Mouse (Mus musculus) forebrain, embryonic 16.5 days (tissue): ENCODE data around the gene Antxr2. TPM values are rescaled to one million over a fixed set of nuclear protein-coding genes. Genes with fewer than 3 reads are reported as not detected.

Experiments
- ATAC-seq: fragments of 200-750 bp; cut with Nextera tagmentation; 2 replicates; pipeline ENCODE4 v1.8.0; 2017; ENCODE audit warnings: mild to moderate bottlenecking, moderate library complexity
- H3K27ac ChIP-seq: fragments of 300-500 bp; sonication (generic); 2 replicates; pipeline ENCODE4 v1.5.1; 2014; ENCODE audit warnings: low read length, control low read depth
- H3K27me3 ChIP-seq: fragments of 300-500 bp; sonication (generic); replicated peaks from 2 replicates; pipeline ENCODE4 v1.6.1; 2014; ENCODE audit warnings: low read length; ENCODE audit not compliant: control insufficient read depth, insufficient read depth
- H3K36me3 ChIP-seq: fragments of 300-500 bp; sonication (generic); 2 replicates; pipeline ENCODE4 v1.6.1; 2014; ENCODE audit not compliant: control insufficient read depth, insufficient read depth
- H3K4me1 ChIP-seq: fragments of 300-500 bp; sonication (generic); replicated peaks from 2 replicates; pipeline ENCODE4 v1.6.1; 2014; ENCODE audit warnings: low read length; ENCODE audit not compliant: control insufficient read depth, insufficient read depth
- H3K4me2 ChIP-seq: fragments of 300-500 bp; sonication (generic); 2 replicates; pipeline ENCODE4 v1.6.1; 2014; ENCODE audit warnings: mild to moderate bottlenecking, low read length, control low read depth
- H3K4me3 ChIP-seq: fragments of 300-500 bp; sonication (generic); replicated peaks from 2 replicates; pipeline ENCODE4 v1.5.1; 2014; ENCODE audit warnings: mild to moderate bottlenecking, low read length, control low read depth
- H3K9ac ChIP-seq: fragments of 300-500 bp; sonication (generic); replicated peaks from 2 replicates; pipeline ENCODE4 v1.6.1; 2014; ENCODE audit warnings: low read depth, low read length, control low read depth
- H3K9me3 ChIP-seq: fragments of 300-500 bp; sonication (generic); 2 replicates; pipeline ENCODE4 v1.6.1; 2016; ENCODE audit warnings: low read length; ENCODE audit not compliant: control insufficient read depth
- WGBS: fragments of 180-500 bp; shearing (Covaris S2); extraction: QIAGEN DNeasy Blood & Tissue Kit; methylation state at CpG from one replicate; pipeline ENCODE4 v1.1.7; 2014; 5-methylcytosine and 5-hydroxymethylcytosine counted together
- polyA plus RNA-seq: library from polyadenylated mRNA; unstranded; fragments of >200 nt; fragmentation: Nextera tagmentation; extraction: Ambion mirVana; gene quantifications from 2 replicates; pipeline ENCODE4 v1.2.1, GENCODE M21; 2015

Gene Antxr2
- polyA plus RNA-seq, 1 experiment from 2014 or later, result 4.1 TPM

DNA sequence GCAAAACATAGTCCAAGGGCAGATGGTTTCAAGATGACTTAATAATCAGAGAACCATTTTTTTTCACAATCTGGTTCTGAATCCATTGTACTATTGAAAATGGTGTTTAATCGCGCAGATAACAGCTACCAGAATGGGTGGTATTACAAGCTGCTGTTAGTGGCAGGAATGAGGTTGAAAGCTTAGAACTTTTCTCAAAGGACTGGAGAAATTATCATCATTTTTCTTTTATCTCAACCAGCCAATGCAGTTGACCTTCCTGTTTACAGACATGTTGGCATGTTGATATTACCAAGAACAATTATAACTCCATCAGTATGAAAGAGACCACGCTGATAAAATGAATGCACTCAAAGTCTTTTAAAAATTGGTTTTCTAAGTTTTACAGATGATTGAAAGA, 163.9 kb downstream of the Antxr2 start:
- no peak overlapping the region for H3K4me3 ChIP-seq
- ATAC-seq, result no peak
- H3K4me1 ChIP-seq, result no peaks in the 10 kb centered on the region
- no peak overlapping the region for H3K27ac ChIP-seq
- 86% methylated on average over 3 of the region's 3 CpGs for WGBS
- H3K9ac ChIP-seq, result no peak overlapping the region
- no peaks in the 10 kb centered on the region for H3K36me3 ChIP-seq
- H3K9me3 ChIP-seq, result no peaks in the 10 kb centered on the region
- no peak overlapping the region for H3K4me2 ChIP-seq
- no peaks in the 10 kb centered on the region for H3K27me3 ChIP-seq

DNA sequence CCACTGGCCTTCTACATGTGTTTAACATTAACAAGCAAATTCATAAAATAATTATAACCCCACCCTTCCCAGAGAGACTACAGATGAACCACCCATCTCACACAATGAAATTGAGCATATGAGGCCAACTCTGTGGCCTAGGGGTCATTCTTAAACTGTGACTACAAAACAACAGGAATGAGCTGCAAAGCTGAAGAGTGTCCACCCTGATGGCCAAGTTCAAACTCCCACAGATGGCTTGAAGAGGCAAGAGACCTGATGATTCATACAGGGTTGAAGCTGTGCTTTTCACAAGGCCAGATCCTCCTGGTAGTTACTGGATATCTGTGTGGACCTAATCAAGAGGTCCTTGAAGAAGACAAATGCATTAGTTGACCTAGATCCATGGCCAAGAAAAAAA, 173.7 kb downstream of the Antxr2 start:
- H3K9ac ChIP-seq, result no peak overlapping the region
- no peak for ATAC-seq
- H3K4me2 ChIP-seq, result no peak overlapping the region
- H3K9me3 ChIP-seq, result no peaks in the 10 kb centered on the region
- no peaks in the 10 kb centered on the region for H3K36me3 ChIP-seq
- H3K27me3 ChIP-seq, result no peaks in the 10 kb centered on the region
- no peak overlapping the region for H3K4me3 ChIP-seq
- no peaks in the 10 kb centered on the region; the same call in 1 of the 2 replicates for H3K4me1 ChIP-seq
- no peak overlapping the region for H3K27ac ChIP-seq

DNA sequence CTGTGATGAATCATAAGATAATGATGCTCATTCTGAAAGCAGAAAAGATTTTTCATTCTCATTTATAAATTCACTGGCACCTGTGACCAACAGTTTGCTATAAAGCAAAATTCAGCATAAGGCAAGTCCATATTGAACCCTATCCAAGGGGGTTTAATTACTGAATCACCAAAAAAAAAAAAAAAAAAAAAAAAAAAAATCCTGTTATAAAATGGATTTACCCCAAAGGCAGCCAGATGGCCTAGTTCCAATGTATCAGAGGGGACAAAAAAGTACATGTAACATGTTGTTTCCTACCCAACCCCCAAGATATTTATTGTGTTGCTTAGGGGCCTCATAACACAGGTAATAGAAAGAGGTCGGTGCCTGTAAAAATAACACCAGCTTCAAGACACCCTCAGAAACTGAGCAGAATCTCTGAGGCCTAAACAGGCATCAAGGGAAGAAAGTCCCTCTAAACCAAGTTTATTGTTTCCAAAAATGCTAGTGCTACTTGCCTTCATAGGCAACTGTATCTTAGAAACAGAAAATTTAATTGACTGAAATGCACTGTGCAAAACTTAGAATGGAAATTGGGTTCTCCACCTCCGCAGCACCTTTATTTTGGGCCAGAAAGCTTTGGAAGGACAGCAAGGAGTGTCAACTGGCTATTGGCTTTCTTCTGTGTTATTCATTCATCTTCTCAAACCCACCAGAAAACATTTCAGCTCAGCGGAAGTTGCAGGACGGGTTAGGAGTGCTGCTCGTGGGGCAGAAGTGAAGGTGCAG, 178.7 kb downstream of the Antxr2 start:
- no peak overlapping the region for H3K27ac ChIP-seq
- no peak for ATAC-seq
- H3K36me3 ChIP-seq, result no peaks in the 10 kb centered on the region
- no peaks in the 10 kb centered on the region for H3K27me3 ChIP-seq
- no peak overlapping the region for H3K4me3 ChIP-seq
- no peaks in the 10 kb centered on the region for H3K9me3 ChIP-seq
- no peak overlapping the region for H3K4me2 ChIP-seq
- 87% methylated on average over 5 of the region's 5 CpGs for WGBS
- H3K4me1 ChIP-seq, result no peaks in the 10 kb centered on the region; the same call in 1 of the 2 replicates
- H3K9ac ChIP-seq, result no peak overlapping the region

DNA sequence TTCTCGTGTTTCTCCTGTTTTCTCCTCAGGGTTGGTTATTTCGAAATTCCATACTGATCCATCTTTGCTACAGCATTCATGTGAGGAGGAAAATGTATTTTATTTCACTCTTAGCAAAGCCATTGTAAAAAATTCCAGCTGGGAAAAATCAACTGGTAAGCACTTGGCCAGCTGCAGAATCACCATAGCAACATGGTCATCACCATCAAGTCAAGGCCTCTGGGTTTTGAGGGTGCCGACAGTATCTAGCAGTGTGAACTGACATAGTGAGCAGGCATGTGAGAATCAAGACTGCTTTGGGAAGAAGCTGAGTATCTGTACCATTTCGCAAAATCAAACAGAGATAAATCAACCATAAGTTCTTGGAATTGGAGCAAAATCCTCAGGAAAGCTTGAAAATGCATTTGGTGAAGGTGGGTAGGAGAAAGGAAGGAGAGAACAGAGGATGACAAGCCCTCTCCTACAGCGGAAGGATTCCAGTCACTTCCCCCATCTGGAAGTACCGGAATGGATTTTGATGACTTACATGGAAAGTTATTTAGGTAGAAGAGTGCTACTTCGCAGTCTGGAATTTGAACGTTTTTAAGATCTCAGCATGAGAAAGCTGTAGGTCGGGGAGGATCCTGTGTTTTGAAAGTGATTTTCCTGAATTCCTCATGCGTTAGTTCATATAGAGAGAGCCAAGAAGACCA, 183.5 kb downstream of the Antxr2 start:
- Histone ChIP-seq H3K36me3 (no peaks in the 10 kb centered on the region), H3K9me3 (no peaks in the 10 kb centered on the region), H3K9ac (no peak overlapping the region), H3K4me2 (no peak overlapping the region), H3K4me3 (no peak overlapping the region), H3K4me1 (no peaks in the 10 kb centered on the region; the same call in 1 of the 2 replicates), H3K27me3 (no peaks in the 10 kb centered on the region), H3K27ac (no peak overlapping the region)
- no peak for ATAC-seq
- WGBS, result 87% methylated on average over 10 of the region's 10 CpGs

DNA sequence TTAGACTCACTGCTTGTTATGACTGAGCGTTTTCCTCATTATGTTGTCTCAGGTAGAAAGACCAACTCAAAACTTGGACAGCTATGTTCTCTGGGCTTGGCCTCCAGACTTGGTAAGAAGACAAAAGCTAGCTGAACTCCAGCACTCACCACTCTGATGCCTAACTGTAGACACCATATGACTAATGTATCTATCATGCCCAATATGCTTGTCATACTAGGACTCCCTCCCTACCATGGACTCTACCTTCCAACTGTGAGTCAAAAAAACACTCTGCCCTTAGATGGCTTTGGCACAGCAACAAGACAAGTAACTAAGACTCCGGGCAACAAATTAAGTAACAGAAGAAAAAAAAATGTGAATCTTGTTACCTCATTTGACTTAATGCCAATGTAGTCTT, 184.3 kb downstream of the Antxr2 start:
- Histone ChIP-seq H3K9me3 (no peaks in the 10 kb centered on the region), H3K9ac (no peak overlapping the region), H3K4me3 (no peak overlapping the region), H3K4me2 (no peak overlapping the region), H3K27ac (no peak overlapping the region), H3K27me3 (no peaks in the 10 kb centered on the region), H3K36me3 (no peaks in the 10 kb centered on the region), H3K4me1 (no peaks in the 10 kb centered on the region)
- WGBS, result 92% methylated on average over 2 of the region's 2 CpGs
- no peak for ATAC-seq

DNA sequence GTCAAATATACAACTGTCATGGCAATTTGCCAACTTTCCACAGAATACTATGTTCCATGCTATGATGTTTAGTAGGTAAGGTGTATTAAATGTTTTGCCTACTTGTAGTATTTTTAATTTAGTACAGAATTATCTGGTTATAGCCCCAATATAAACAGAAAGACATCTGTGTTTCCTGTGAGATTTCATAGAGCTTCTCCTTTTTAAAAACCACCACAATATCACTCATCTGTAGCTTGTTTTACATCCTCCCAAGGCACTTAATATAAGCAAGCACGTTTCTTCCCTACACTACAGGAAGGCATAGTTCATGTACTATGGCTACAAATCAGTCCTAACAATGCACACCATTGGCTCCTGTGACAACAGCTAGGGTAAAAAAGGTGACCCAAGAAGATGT, 188.8 kb downstream of the Antxr2 start:
- no peak overlapping the region for H3K4me3 ChIP-seq
- H3K4me1 ChIP-seq, result no peaks in the 10 kb centered on the region
- 81% methylated on average over 1 of the region's 1 CpGs for WGBS
- H3K9ac ChIP-seq, result no peak overlapping the region
- no peak overlapping the region for H3K27ac ChIP-seq
- no peaks in the 10 kb centered on the region for H3K36me3 ChIP-seq
- no peak overlapping the region for H3K4me2 ChIP-seq
- ATAC-seq, result no peak
- H3K27me3 ChIP-seq, result no peaks in the 10 kb centered on the region
- H3K9me3 ChIP-seq, result no peaks in the 10 kb centered on the region

DNA sequence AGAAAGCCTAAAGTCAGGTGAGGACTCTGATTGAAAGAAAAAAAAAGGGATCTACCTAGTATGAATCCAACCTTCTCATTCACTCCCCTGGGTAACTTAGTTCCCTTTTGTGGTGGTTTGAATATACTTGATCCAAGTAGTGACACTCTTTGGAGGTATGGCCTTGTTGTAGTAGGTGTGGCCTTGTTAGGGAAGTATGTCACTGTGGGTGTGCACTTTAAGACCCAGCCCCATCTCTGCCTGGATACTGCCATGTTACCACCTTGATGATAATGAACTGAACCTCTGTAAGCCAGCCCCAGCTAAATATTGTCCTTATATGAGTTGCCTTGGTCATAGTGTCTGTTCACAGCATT, 190.9 kb downstream of the Antxr2 start:
- Histone ChIP-seq H3K9me3 (no peaks in the 10 kb centered on the region), H3K9ac (no peak overlapping the region), H3K36me3 (no peaks in the 10 kb centered on the region), H3K27ac (no peak overlapping the region), H3K27me3 (no peaks in the 10 kb centered on the region), H3K4me2 (no peak overlapping the region), H3K4me3 (no peak overlapping the region), H3K4me1 (no peaks in the 10 kb centered on the region)
- ATAC-seq, result no peak

DNA sequence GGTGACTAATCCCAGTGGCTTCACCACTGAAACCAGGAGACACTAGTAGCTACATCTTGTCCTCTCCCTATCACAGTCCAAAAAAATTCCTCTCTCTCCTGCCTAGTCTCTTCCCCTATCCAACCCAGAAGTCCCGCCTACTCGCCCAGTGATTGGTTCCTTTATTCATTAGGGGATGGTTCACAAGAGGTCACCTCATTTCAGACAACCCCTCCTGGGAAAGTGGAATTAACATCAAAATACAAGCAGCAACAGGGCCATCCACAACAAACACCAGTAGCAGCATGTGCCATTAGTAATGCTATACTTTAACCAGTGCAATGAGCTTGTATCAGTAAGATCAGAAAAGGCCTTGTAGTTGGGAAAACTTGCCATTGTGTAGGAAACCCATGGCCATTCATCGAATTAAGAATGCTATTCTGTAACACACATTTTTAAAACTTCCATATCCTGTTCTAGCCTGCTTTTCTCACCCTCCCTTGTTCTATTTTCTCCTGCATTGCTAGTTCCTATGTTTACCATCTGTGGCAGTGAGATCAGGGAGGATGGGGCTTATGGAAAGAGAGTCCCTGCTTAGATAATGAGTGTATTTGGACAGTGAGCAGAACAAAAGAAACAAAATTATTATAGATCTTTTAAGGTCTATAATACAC, 191.4 kb downstream of the Antxr2 start:
- Histone ChIP-seq H3K4me1 (no peaks in the 10 kb centered on the region), H3K4me3 (no peak overlapping the region), H3K4me2 (no peak overlapping the region), H3K9me3 (no peaks in the 10 kb centered on the region), H3K9ac (no peak overlapping the region), H3K36me3 (no peaks in the 10 kb centered on the region), H3K27ac (no peak overlapping the region), H3K27me3 (no peaks in the 10 kb centered on the region)
- no peak for ATAC-seq
- WGBS, result 85% methylated on average over 3 of the region's 3 CpGs

DNA sequence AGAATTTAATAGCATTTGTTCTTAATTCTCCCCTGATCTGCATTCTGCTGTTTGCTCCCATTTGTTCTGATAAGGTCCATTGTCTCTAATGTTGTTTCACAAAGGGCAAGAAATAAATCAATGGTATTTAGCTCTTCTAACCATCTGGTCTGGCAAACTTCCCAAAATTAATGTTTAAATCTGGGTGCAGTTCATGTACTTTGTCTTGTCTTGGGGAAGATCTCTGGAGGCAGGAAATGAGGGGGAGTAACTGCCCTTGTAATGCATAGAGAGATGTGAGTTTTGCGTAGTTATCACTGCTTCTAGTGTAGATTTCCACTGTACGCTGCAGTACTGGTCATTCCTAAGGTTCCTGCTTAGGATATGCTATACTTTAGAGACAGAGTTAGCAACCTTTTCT, 193.5 kb downstream of the Antxr2 start:
- peak; percentile 50; the same call in 1 of the 2 replicates for ATAC-seq
- Histone ChIP-seq H3K9me3 (no peaks in the 10 kb centered on the region), H3K4me3 (no peak overlapping the region), H3K4me2 (no peak overlapping the region), H3K4me1 (no peaks in the 10 kb centered on the region), H3K9ac (no peak overlapping the region), H3K27me3 (no peaks in the 10 kb centered on the region), H3K36me3 (no peaks in the 10 kb centered on the region), H3K27ac (no peak overlapping the region)
- 79% methylated on average over 2 of the region's 2 CpGs for WGBS
